Mouse (Mus musculus): ENCODE results near the gene Traf5. TPM values are rescaled to one million over a fixed set of nuclear protein-coding genes. Genes with fewer than 3 reads are reported as not detected.

The Traf5 gene
- 32.1 TPM for polyA plus RNA-seq (2014; fragmentation: Illumina TruSeq; extraction: RNeasy Lipid Tissue Mini Kit (QIAGEN cat#74804); ENCODE audit: insufficient read depth, low read depth, low replicate concordance)

DNA sequence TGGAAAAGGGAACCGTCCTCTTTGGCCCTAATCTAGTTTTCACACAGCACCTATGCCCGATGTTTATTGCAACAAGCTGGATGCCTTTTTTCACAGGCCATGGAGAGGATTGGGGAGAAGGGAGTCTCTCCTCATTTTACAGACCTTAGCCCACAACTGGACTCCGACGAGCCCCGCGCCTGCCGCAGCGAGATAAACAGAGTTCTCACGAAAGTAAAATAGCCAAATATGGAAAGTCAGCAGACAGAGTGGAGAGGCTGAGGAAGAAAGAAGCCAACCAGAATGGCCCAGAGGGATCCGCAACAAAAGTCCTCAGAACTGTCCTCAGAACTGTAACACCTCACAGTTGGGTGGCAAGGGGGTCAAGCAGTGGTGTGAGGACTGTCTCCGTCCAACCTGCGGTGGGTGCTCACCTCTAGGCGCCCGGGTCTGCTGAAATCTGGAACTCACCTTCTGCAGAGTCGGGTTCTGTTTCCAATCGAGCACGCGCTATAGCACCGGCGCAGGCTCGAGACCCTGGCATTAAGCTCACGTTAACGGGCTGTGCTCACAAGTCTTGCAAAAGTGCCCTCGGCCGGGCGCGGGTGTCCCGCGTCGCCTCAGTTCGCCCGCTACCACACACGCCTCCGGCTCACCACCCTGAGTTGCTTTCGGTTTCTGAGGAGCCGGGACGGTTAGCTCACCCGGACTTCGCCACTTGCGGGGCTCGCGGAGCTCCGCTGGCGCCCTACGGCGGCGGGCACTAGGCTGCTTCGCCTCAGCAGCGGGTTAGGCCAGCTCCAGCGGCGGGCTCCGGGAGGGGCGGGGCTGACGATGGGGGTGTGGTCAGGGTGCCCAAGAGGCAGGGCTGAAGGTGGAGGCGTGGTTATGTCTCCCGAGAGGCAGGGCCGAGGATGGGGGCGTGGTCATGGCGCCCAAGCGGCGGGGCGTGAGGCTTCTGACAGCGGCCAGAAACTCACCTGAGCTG, at the start of gene Traf5:
TSS of gene Traf5 (minus strand) at position 754 of the 967 bp plus-strand sequence.

DNA sequence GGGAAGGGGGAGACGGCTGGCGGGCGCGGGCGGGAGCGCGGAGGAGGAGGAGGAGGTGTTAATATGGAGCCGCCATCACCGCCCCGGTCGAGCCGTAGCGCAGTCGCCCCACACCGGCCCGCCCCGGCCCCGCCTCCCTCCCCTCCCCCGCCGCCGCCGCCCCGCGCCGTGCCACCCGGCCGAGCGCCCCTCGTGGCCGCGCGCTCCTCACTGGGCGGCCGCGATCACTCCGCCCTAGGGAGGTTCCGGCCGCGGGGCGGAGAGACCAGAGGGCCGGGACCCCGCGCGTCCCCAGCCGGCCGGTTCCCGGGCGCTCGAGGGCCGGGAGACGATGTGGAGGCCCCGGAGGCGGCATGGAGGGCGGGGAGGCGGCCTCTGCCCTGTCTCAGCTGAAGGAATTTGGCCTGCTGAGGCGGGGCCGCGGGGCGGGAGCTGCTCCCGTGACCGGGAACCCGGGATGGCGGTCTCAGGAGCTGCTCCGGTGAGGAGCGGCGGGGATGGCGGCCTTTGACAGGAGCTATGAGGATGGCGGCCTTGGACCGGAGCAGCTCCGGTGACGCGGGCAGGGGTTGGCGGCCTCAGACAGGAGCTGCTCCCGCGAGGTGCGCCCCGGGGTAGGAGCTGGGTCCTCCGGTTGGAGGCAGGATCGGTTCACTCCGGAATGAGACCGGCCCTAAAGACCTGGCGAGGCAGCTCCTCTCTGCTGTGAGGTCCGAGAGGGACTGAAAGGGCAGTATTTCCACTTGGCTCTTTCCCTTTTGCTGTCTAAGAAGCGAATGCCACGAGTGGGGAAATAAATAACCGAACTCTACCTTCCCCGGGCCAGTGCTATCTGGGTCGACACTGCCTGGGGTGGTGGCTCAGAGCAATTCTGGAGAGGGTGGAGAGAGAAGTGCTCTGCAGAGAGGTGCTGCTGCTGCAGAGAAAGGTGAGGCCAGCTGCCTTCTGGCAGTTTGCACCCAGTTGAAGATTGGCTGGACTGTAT, 45.9 kb upstream of the Traf5 start, which contains the start of gene Rcor3:
TSS of gene Rcor3 (minus strand) at position 137 of the 985 bp plus-strand sequence.

DNA sequence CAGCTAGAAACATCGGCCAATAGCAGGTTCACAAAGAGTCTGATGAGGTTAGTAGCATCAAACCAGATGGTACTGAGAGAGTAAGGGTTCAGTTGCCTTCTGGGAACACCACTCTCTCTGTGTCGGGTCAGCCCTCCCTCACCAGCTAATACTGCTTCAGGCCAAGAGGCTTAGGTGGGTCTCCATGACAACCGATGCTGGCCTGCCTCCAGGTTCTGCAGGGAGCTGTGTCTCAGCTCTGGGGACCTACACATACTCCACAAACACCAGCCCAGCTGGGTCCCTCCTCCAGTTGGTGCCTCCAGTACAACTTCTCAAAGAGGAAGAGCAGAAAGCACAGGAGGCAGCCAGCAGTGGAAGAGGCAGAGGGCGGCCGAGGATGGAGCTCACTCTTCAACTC, 115.2 kb downstream of the Traf5 start, which contains the start of gene Rd3:
TSS of gene Rd3 (plus strand) at position 184 of the 400 bp plus-strand sequence.

Other genes starting within 250 kb of the Traf5 start
- gene Slc30a1, start 185.8 kb downstream of the Traf5 start, polyA plus RNA-seq (2014; fragmentation: Illumina TruSeq; extraction: RNeasy Lipid Tissue Mini Kit (QIAGEN cat#74804); ENCODE audit: insufficient read depth, low read depth, low replicate concordance), result 11.5 TPM
- 3.3 TPM for gene Rd3, start 115.2 kb downstream of the Traf5 start, polyA plus RNA-seq (2014; fragmentation: Illumina TruSeq; extraction: RNeasy Lipid Tissue Mini Kit (QIAGEN cat#74804); ENCODE audit: insufficient read depth, low read depth, low replicate concordance)
- 9.0 TPM for gene Rcor3, start 45.5 kb upstream of the Traf5 start, polyA plus RNA-seq (2014; fragmentation: Illumina TruSeq; extraction: RNeasy Lipid Tissue Mini Kit (QIAGEN cat#74804); ENCODE audit: insufficient read depth, low read depth, low replicate concordance)
- 0.94 TPM for gene Kcnh1, start 98.2 kb upstream of the Traf5 start, polyA plus RNA-seq (2014; fragmentation: Illumina TruSeq; extraction: RNeasy Lipid Tissue Mini Kit (QIAGEN cat#74804); ENCODE audit: insufficient read depth, low read depth, low replicate concordance)